Mouse (Mus musculus): ENCODE data around the gene Rps29. TPM values are rescaled to one million over a fixed set of nuclear protein-coding genes. Genes with fewer than 3 reads are reported as not detected.

The Rps29 gene
- total RNA-seq, 4 experiments from 2014 or later: 850 to 1,105 (median 983) TPM

DNA sequence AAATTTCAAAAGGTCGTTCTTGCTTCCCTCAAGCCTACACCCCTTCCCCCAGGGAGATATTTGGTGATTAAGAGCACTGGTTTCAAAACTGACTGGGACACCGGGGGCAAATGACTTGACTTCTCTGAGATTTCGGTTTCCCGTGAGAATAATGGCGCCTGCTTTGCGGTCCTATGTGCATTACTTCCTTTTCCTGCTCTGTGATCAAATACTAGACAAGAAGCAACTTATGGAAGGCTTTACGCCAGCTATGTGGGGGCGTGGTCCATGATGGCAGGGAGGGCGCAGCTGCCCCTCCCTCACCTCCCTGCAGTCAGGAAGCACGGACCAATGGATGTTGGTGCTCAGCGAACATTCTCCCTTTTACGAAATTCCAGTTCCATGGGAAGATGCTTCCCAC is 28.5 kb downstream of the Rps29 start:
- DNase-seq (ENCODE audit: low spot score in 2 of 2): no peak

DNA sequence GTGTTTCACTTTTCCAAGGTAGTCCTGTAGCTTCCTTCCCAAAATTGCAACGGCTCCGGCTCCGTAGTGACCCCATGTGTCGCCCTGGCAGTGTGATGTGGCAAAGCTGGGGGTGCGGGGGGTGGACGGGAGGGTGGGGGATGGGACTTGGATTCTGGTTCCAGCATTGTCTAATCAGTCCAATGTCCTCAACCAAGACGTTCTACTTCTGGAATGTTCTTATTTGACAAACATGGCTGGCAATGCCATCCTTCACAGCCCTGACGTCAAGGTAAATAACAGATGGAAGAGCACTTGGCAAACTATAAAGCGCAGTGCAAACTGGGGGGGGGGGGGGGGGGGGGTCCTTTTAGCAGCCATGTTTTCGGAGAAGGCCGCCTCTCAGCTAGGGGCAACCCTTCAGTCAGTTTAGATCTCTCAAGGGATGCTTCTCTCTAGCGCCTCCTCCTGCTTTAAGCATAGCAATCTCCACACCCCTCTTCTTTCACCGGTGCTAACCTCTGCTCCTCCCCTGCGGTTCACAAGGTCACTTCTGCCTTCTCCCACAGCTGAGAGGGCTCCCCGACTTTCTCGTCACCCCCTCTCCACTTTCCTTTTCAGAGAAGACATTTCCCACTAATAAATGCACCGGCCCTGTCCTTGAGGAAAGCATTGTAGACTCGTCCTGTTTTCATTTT is 29.2 kb downstream of the Rps29 start:
- no peak for DNase-seq (ENCODE audit: low spot score in 2 of 2)

DNA sequence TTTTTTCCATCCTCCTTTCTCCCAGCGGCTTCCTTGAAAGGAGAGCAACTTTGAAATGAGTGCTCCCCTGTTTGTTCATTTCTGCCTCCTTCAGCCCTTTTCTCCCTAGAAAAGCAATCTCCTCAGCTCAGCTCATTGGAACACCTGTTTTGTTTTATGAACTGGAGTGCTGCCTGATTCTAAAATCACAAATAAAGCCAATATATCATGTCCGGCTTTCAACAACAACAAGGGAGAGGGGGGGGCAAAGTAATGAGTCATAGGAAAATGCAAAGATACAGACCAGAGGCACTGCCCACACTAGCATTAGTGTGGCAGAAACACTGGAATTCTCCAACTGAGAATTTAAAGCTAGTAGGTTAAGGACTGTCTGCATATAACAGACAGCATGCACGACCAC is 31.4 kb downstream of the Rps29 start:
- DNase-seq (ENCODE audit: low spot score in 2 of 2): no peak

GRCm38 (mm10) chr12:69127170-69127569 is 31.8 kb downstream of the Rps29 start:
- DNase-seq (ENCODE audit: low spot score in 2 of 2): no peak

DNA sequence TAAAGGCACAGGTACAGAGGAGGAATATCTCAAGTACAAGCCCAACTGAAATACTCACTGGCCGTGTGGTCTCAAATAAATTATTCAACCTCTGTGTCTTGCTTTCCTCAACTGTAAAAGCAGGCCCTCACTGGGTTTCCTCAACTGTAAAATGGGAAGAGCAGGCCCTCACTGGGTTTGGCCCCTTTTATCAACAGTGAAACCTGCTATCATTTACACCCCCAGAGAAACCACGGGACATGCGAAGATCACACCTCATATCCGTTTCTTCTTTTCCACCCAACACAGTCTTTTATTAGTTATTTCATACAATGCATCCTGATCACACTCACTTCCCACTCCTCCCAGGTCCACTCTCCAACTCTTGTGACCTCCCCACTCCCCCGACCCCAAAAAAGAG is 33.9 kb downstream of the Rps29 start:
- DNase-seq (ENCODE audit: low spot score in 2 of 2): no peak

GRCm38 (mm10) chr12:69122801-69123200 is 36.2 kb downstream of the Rps29 start:
- no peak for DNase-seq (ENCODE audit: low spot score in 2 of 2)

- no peak for DNase-seq (ENCODE audit: low spot score in 2 of 2)
These were observed 39.1 kb downstream of the Rps29 start for GRCm38 (mm10) chr12:69119908-69120307.

Small RNA genes lying within 50 kb of the gene (microRNA-seq; reads per million reads assigned to microRNA genes)
- gene Gm47287 (not detected), gene Gm47295 (not detected)

Other genes with a start within 250 kb of the Rps29 start
- not detected for gene Lrr1, start 9.6 kb upstream of the Rps29 start, total RNA-seq (2022)
- 100 to 1,000 TPM; 298 to 379 (median 321) TPM for gene Rpl36al, start 24.9 kb upstream of the Rps29 start, total RNA-seq (2022)
- 1 to 10 TPM; 5.6 to 8.5 (median 6.2) TPM for gene Mgat2, start 25.0 kb upstream of the Rps29 start, total RNA-seq (2022)
- gene Gm49383, start 37.9 kb upstream of the Rps29 start, total RNA-seq (2022): 1 to 10 TPM; 1.9 to 3.9 (median 2.7) TPM
- under 1 TPM; 0.29 to 0.91 (median 0.54) TPM for gene Dnaaf2, start 39.2 kb upstream of the Rps29 start, total RNA-seq (2022)
- 1 to 10 TPM; 1.8 to 2.6 (median 2.1) TPM for gene Gm49384, start 45.1 kb upstream of the Rps29 start, total RNA-seq (2022)
- gene Pole2, start 69.0 kb upstream of the Rps29 start, total RNA-seq (2022): under 1 TPM in 3 of 4 experiments, not detected in 1; 0.15 to 0.27 (median 0.24) TPM
- gene Klhdc1, start 82.0 kb upstream of the Rps29 start, total RNA-seq (2022): 10 to 100 TPM; 22.0 to 28.8 (median 24.8) TPM
- 100 to 1,000 TPM; 110 to 144 (median 128) TPM for gene Klhdc2, start 137.5 kb upstream of the Rps29 start, total RNA-seq (2022)
- gene Nemf, start 198.0 kb upstream of the Rps29 start, total RNA-seq (2022): 10 to 100 TPM; 15.6 to 21.4 (median 17.5) TPM
- 10 to 100 TPM; 18.4 to 23.3 (median 21.9) TPM for gene Arf6, start 213.0 kb upstream of the Rps29 start, total RNA-seq (2022)
- gene Gm9887, start 213.3 kb upstream of the Rps29 start, total RNA-seq (2022): under 1 TPM in 1 of 4 experiments, not detected in 3; 0.49 TPM